Mouse (Mus musculus): ENCODE measurements around the gene Hic1.

- no peak for TF ChIP-seq CTCF (IDR thresholded peaks at IDR 0.05; ENCODE audit: borderline replicate concordance, insufficient read depth, low read length)
- TF ChIP-seq POLR2A (IDR thresholded peaks at IDR 0.05; ENCODE audit: low read depth, low read length) = no peak
Measured at GRCm38 (mm10) chr11:75201721-75202120, 32.4 kb upstream of the Hic1 start.
